28 mouse cellular contexts compared by ENCODE assay signal in genomic region chr1:89545099-89545498, GRCm38 (mm10).
A peak's percentile ranks its signal among the peaks of the same experiment; 100 is the strongest.
DNase-seq lines count a peak whose midpoint lies in the region; ATAC-seq lines count a peak whose summit lies in the region.
"Had no signal": no experiment of that assay in that cellular context is flagged by ENCODE, and none has a peak within 500 bp of the region (broad histone marks: within the 10 kb centered on the region; RNA-seq: fewer than 3 reads in every experiment).

No protein-coding gene starts in this region.

- no peaks in the 10 kb centered on the region for H3K36me3 ChIP-seq in heart, embryonic 12.5 days
- no peaks in the 10 kb centered on the region for H3K36me3 ChIP-seq in hindbrain, embryonic 16.5 days (ENCODE audit: control insufficient read depth, insufficient read depth, low read length)
- H3K36me3 ChIP-seq: hindbrain, embryonic 10.5 days; hindbrain, embryonic 15.5 days; limb, embryonic 10.5 days; limb, embryonic 15.5 days; liver, embryonic 13.5 days; midbrain, embryonic 12.5 days; neural tube, embryonic 13.5 days had no signal

- peak; percentile 70 for DNase-seq in gastrocnemius, adult 18-20 months (ENCODE audit: low spot score)
- no peak for DNase-seq in gastrocnemius, postnatal 4 days (ENCODE audit: low spot score in 2 of 2)
- peak; percentile 71 for DNase-seq in heart, adult 8-10 months (ENCODE audit: low spot score)
- DNase-seq in heart, adult 9 months (ENCODE audit: low spot score in 2 of 2) = peak; percentile 67 to 80
- no peak for DNase-seq in kidney, postnatal 4 days
- DNase-seq: adrenal gland, adult 2 months; cerebellum, adult 2 months; cerebellum, postnatal 14 days; kidney, adult 8-10 months; layer of hippocampus, adult 9-11 months; liver, embryonic 13.5 days; lung, adult 18-20 months; lung, postnatal 4 days had no signal

- H3K27me3 ChIP-seq in heart, embryonic 12.5 days (replicated peaks) = no peaks in the 10 kb centered on the region
- H3K27me3 ChIP-seq in hindbrain, embryonic 16.5 days (replicated peaks; ENCODE audit: control insufficient read depth, insufficient read depth, low read length) = no peaks in the 10 kb centered on the region
- H3K27me3 ChIP-seq: hindbrain, embryonic 15.5 days; limb, embryonic 15.5 days; liver, embryonic 13.5 days; midbrain, embryonic 12.5 days; neural tube, embryonic 13.5 days had no signal

- H3K4me1 ChIP-seq in heart, embryonic 12.5 days (replicated peaks) = peaks cover 31% of the 10 kb centered on the region
- peaks cover 50% of the 10 kb centered on the region for H3K4me1 ChIP-seq in hindbrain, embryonic 16.5 days (ENCODE audit: control insufficient read depth, insufficient read depth, low read depth, low read length)

- ATAC-seq in heart, embryonic 12.5 days (ENCODE audit: insufficient number of reproducible peaks, low FRiP score) = no peak
- no peak for ATAC-seq in erythroid progenitor cell, adult 5-6 weeks (replicated peaks; ENCODE audit: low FRiP score, poor library complexity, severe bottlenecking)
- no peak for ATAC-seq in hindbrain, embryonic 16.5 days
- ATAC-seq: CD4-positive, CD25-positive, alpha-beta regulatory T cell, adult 4 months; forebrain, embryonic 16.5 days; intestine, embryonic 16.5 days; lung, postnatal 0 days had no signal

- no peak overlapping the region for H3K27ac ChIP-seq in heart, embryonic 12.5 days (ENCODE audit: poor library complexity, severe bottlenecking)
- no peak overlapping the region for H3K27ac ChIP-seq in hindbrain, embryonic 16.5 days (ENCODE audit: low read depth, low read length)
- H3K27ac ChIP-seq: hindbrain, embryonic 10.5 days; hindbrain, embryonic 15.5 days; kidney, postnatal 0 days; limb, embryonic 10.5 days; limb, embryonic 15.5 days; liver, embryonic 13.5 days; midbrain, embryonic 12.5 days; neural tube, embryonic 13.5 days had no signal

- H3K4me3 ChIP-seq in heart, embryonic 12.5 days = no peak overlapping the region
- H3K4me3 ChIP-seq in hindbrain, embryonic 16.5 days (ENCODE audit: low read length) = no peak overlapping the region
- H3K4me3 ChIP-seq: hindbrain, embryonic 10.5 days; hindbrain, embryonic 15.5 days; limb, embryonic 10.5 days; limb, embryonic 15.5 days; liver, embryonic 13.5 days; megakaryocyte, embryonic 14.5 days; midbrain, embryonic 12.5 days; neural tube, embryonic 13.5 days had no signal

- no peak overlapping the region for H3K4me2 ChIP-seq in heart, embryonic 12.5 days
- no peak overlapping the region for H3K4me2 ChIP-seq in hindbrain, embryonic 16.5 days (ENCODE audit: low read length)
- H3K4me2 ChIP-seq: hindbrain, embryonic 15.5 days; limb, embryonic 15.5 days; liver, embryonic 13.5 days; midbrain, embryonic 12.5 days; neural tube, embryonic 13.5 days had no signal

- no peak overlapping the region for H3K9ac ChIP-seq in heart, embryonic 12.5 days
- H3K9ac ChIP-seq in hindbrain, embryonic 16.5 days (ENCODE audit: low read depth, low read length) = no peak overlapping the region
- H3K9ac ChIP-seq: hindbrain, embryonic 15.5 days; limb, embryonic 15.5 days; liver, embryonic 13.5 days; midbrain, embryonic 12.5 days; neural tube, embryonic 13.5 days had no signal

- WGBS in heart, embryonic 12.5 days = 84% methylated on average over 4 of the region's 4 CpGs
- WGBS in hindbrain, embryonic 16.5 days = 66% methylated on average over 4 of the region's 4 CpGs

- H3K9me3 ChIP-seq in heart, embryonic 12.5 days (replicated peaks) = no peaks in the 10 kb centered on the region
- no peaks in the 10 kb centered on the region for H3K9me3 ChIP-seq in hindbrain, embryonic 16.5 days (ENCODE audit: control insufficient read depth, low read length)
- H3K9me3 ChIP-seq: hindbrain, embryonic 10.5 days; hindbrain, embryonic 15.5 days; limb, embryonic 10.5 days; limb, embryonic 15.5 days; liver, embryonic 13.5 days; midbrain, embryonic 12.5 days; neural tube, embryonic 13.5 days had no signal

Comparison
In these comparisons a context has a peak if more than half of its experiments do, and no peak if none do; other contexts are left out.
1. DNase-seq: peak in gastrocnemius, adult 18-20 months (single experiment), heart, adult 8-10 months (single experiment) and heart, adult 9 months (2 of 2); none in gastrocnemius, postnatal 4 days (0 of 2) and kidney, postnatal 4 days (0 of 2).